Comparison of ENCODE assay signal across 8 mouse cellular contexts in genomic region chr19:8919684-8920072, GRCm38 (mm10). TPM values are rescaled to one million over a fixed set of nuclear protein-coding genes. Genes with fewer than 3 reads are reported as not detected.
DNase-seq lines count a peak whose midpoint lies in the region; ATAC-seq and TF ChIP-seq lines count a peak whose summit lies in the region.

No protein-coding gene starts in this region.

- peak overlapping the region; percentile 62 for H3ac ChIP-seq in myocyte (ENCODE audit: control insufficient read depth, insufficient read length)

- H3K36me3 ChIP-seq in kidney, embryonic 16.5 days (ENCODE audit: insufficient read depth, low read length), result peaks cover 28% of the 10 kb centered on the region
- peaks cover 25% of the 10 kb centered on the region for H3K36me3 ChIP-seq in hindbrain, postnatal 0 days (ENCODE audit: insufficient read depth, low read length)
- peaks cover 25% of the 10 kb centered on the region for H3K36me3 ChIP-seq in myocyte (ENCODE audit: control insufficient read depth, insufficient read depth)

- H3K27ac ChIP-seq in kidney, embryonic 16.5 days (ENCODE audit: low read length), result peak overlapping the region; percentile 96
- H3K27ac ChIP-seq in cortical plate, adult 2 months (ENCODE audit: insufficient read depth, low read length), result peak overlapping the region; percentile 67
- H3K27ac ChIP-seq in hindbrain, postnatal 0 days, result peak overlapping the region; percentile 79

- WGBS in kidney, embryonic 16.5 days, result 55% methylated on average over 6 of the region's 6 CpGs
- WGBS in hindbrain, postnatal 0 days, result 63% methylated on average over 6 of the region's 6 CpGs

- peaks cover 16% of the 10 kb centered on the region for H3K4me1 ChIP-seq in kidney, embryonic 16.5 days (ENCODE audit: insufficient read depth, low read length)
- H3K4me1 ChIP-seq in cortical plate, adult 2 months (ENCODE audit: control insufficient read depth, insufficient read depth, low read length), result peaks cover 3% of the 10 kb centered on the region; the same call in 1 of the 2 replicates
- peaks cover 9% of the 10 kb centered on the region for H3K4me1 ChIP-seq in hindbrain, postnatal 0 days (ENCODE audit: insufficient read depth, low read length)

- no peak for ATAC-seq in kidney, embryonic 16.5 days (ENCODE audit: low FRiP score, low TSS enrichment)
- no peak for ATAC-seq in hindbrain, postnatal 0 days

- H3K4me3 ChIP-seq in kidney, embryonic 16.5 days (ENCODE audit: low read length), result peak overlapping the region; percentile 81
- H3K4me3 ChIP-seq in cortical plate, adult 2 months (ENCODE audit: insufficient read depth, low read length), result peak overlapping the region; percentile 73; the same call in 1 of the 2 replicates
- H3K4me3 ChIP-seq in hindbrain, postnatal 0 days (ENCODE audit: low read length), result peak overlapping the region; percentile 89; the same call in 1 of the 2 replicates
- H3K4me3 ChIP-seq in myocyte, result peak overlapping the region; percentile 81

- peaks cover 35% of the 10 kb centered on the region for H3K79me2 ChIP-seq in myocyte (ENCODE audit: control insufficient read depth, insufficient read depth)

- no peak for TF ChIP-seq CTCF in cortical plate, adult 2 months (IDR thresholded peaks at IDR 0.05; ENCODE audit: extremely low read depth, insufficient read depth, low read length)
- no peak for TF ChIP-seq CTCF in hindbrain, postnatal 0 days (IDR thresholded peaks at IDR 0.05; ENCODE audit: low read depth)

- no peak for DNase-seq in kidney, postnatal 25 days
- DNase-seq in hindbrain, postnatal 0 days (ENCODE audit: low spot score), result no peak
- no peak for DNase-seq in spleen, adult 18-20 months
- no peak for DNase-seq in frontal cortex, postnatal 25 days (ENCODE audit: low spot score in 2 of 2)
- no peak for DNase-seq in right cerebral cortex, postnatal 14 days

- H3K27me3 ChIP-seq in kidney, embryonic 16.5 days (ENCODE audit: insufficient read depth, low read length), result no peaks in the 10 kb centered on the region
- H3K27me3 ChIP-seq in hindbrain, postnatal 0 days (ENCODE audit: insufficient read depth, low read length), result no peaks in the 10 kb centered on the region
- no peaks in the 10 kb centered on the region for H3K27me3 ChIP-seq in myocyte (ENCODE audit: control insufficient read depth, insufficient read depth, insufficient read length)

- peak overlapping the region; percentile 87; the same call in 1 of the 2 replicates for H3K9ac ChIP-seq in kidney, embryonic 16.5 days (replicated peaks; ENCODE audit: low read length)
- peak overlapping the region; percentile 85; the same call in 1 of the 2 replicates for H3K9ac ChIP-seq in hindbrain, postnatal 0 days (replicated peaks; ENCODE audit: low read length)

- H3K9me3 ChIP-seq in kidney, embryonic 16.5 days (ENCODE audit: low read length), result no peaks in the 10 kb centered on the region
- no peaks in the 10 kb centered on the region for H3K9me3 ChIP-seq in hindbrain, postnatal 0 days (ENCODE audit: low read length)

- peak overlapping the region; percentile 56 for H3K4me2 ChIP-seq in kidney, embryonic 16.5 days (replicated peaks; ENCODE audit: low read depth, low read length)
- H3K4me2 ChIP-seq in hindbrain, postnatal 0 days (ENCODE audit: low read depth, low read length), result peak overlapping the region; percentile 91
- H3K4me2 ChIP-seq in myocyte (ENCODE audit: low read depth), result no peak overlapping the region

- no peak for TF ChIP-seq POLR2A in cortical plate, adult 2 months (IDR thresholded peaks at IDR 0.05; ENCODE audit: extremely low read depth, insufficient read depth, low read length)
- TF ChIP-seq POLR2A in myocyte (IDR thresholded peaks at IDR 0.05; ENCODE audit: insufficient read length, low read depth), result no peak

TF ChIP-seq in myocyte, 11 proteins besides CTCF, POLR2A, EP300 and RAD21:
- no peak for TF ChIP-seq MYOD1 (IDR thresholded peaks at IDR 0.05; ENCODE audit: control insufficient read depth in 1 of 3, insufficient read length in 2 of 3, low read depth in 2 of 3)
- peak; percentile 20 for TF ChIP-seq POLR2AphosphoS2 (IDR thresholded peaks at IDR 0.05; ENCODE audit: insufficient read length, low read depth)

RNA-seq across cellular contexts. Expression of gene B3gat3, which starts 0.5 kb away (rescaled TPM):
- polyA plus RNA-seq in kidney, embryonic 16.5 days (2015; fragmentation: Nextera tagmentation; extraction: Ambion mirVana), result 51.1 and 53.5 TPM in 2 replicates
- polyA plus RNA-seq in cortical plate, adult 2 months (2012; rRNA removed), result 222 and 224 TPM in 2 replicates
- total RNA-seq in hindbrain, postnatal 0 days (2014; rRNA removed), result 88.7 and 97.5 TPM in 2 replicates
- 80.9 and 92.3 TPM in 2 replicates for polyA plus RNA-seq in hindbrain, postnatal 0 days (2015; fragmentation: Nextera tagmentation; extraction: Ambion mirVana)
- polyA plus RNA-seq in myocyte (2012; fragmentation: generic; extraction: Trizol), result 66.3 TPM

RNA-seq across cellular contexts. Expression of gene Rom1, which starts 9.5 kb away (rescaled TPM):
- 4.3 and 4.5 TPM in 2 replicates for polyA plus RNA-seq in kidney, embryonic 16.5 days (2015; fragmentation: Nextera tagmentation; extraction: Ambion mirVana)
- polyA plus RNA-seq in cortical plate, adult 2 months (2012; rRNA removed), result 8.0 and 9.2 TPM in 2 replicates
- total RNA-seq in hindbrain, postnatal 0 days (2014; rRNA removed), result 5.7 and 6.0 TPM in 2 replicates
- 3.5 and 4.0 TPM in 2 replicates for polyA plus RNA-seq in hindbrain, postnatal 0 days (2015; fragmentation: Nextera tagmentation; extraction: Ambion mirVana)
- polyA plus RNA-seq in myocyte (2012; fragmentation: generic; extraction: Trizol), result 6.0 TPM

RNA-seq across cellular contexts. Expression of gene Eml3, which starts 9.7 kb away (rescaled TPM):
- 33.2 and 34.1 TPM in 2 replicates for polyA plus RNA-seq in kidney, embryonic 16.5 days (2015; fragmentation: Nextera tagmentation; extraction: Ambion mirVana)
- 12.8 and 13.2 TPM in 2 replicates for polyA plus RNA-seq in cortical plate, adult 2 months (2012; rRNA removed)
- total RNA-seq in hindbrain, postnatal 0 days (2014; rRNA removed), result 8.3 and 8.6 TPM in 2 replicates
- polyA plus RNA-seq in hindbrain, postnatal 0 days (2015; fragmentation: Nextera tagmentation; extraction: Ambion mirVana), result 11.0 and 11.8 TPM in 2 replicates
- 14.7 TPM for polyA plus RNA-seq in myocyte (2012; fragmentation: generic; extraction: Trizol)

RNA-seq across cellular contexts. Expression of gene Ganab, which starts 21.8 kb away (rescaled TPM):
- 146 and 151 TPM in 2 replicates for polyA plus RNA-seq in kidney, embryonic 16.5 days (2015; fragmentation: Nextera tagmentation; extraction: Ambion mirVana)
- polyA plus RNA-seq in cortical plate, adult 2 months (2012; rRNA removed), result 87.5 and 89.8 TPM in 2 replicates
- 103 and 110 TPM in 2 replicates for total RNA-seq in hindbrain, postnatal 0 days (2014; rRNA removed)
- 55.5 and 55.6 TPM in 2 replicates for polyA plus RNA-seq in hindbrain, postnatal 0 days (2015; fragmentation: Nextera tagmentation; extraction: Ambion mirVana)
- polyA plus RNA-seq in myocyte (2012; fragmentation: generic; extraction: Trizol), result 109 TPM

RNA-seq across cellular contexts. Expression of gene Mta2, which starts 22.0 kb away (rescaled TPM):
- 179 and 180 TPM in 2 replicates for polyA plus RNA-seq in kidney, embryonic 16.5 days (2015; fragmentation: Nextera tagmentation; extraction: Ambion mirVana)
- 24.6 and 25.2 TPM in 2 replicates for polyA plus RNA-seq in cortical plate, adult 2 months (2012; rRNA removed)
- total RNA-seq in hindbrain, postnatal 0 days (2014; rRNA removed), result 65.1 and 71.4 TPM in 2 replicates
- polyA plus RNA-seq in hindbrain, postnatal 0 days (2015; fragmentation: Nextera tagmentation; extraction: Ambion mirVana), result 75.2 and 78.8 TPM in 2 replicates
- 81.5 TPM for polyA plus RNA-seq in myocyte (2012; fragmentation: generic; extraction: Trizol)
